ENCODE assay signal across 8 mouse cellular contexts in the genomic region with DNA sequence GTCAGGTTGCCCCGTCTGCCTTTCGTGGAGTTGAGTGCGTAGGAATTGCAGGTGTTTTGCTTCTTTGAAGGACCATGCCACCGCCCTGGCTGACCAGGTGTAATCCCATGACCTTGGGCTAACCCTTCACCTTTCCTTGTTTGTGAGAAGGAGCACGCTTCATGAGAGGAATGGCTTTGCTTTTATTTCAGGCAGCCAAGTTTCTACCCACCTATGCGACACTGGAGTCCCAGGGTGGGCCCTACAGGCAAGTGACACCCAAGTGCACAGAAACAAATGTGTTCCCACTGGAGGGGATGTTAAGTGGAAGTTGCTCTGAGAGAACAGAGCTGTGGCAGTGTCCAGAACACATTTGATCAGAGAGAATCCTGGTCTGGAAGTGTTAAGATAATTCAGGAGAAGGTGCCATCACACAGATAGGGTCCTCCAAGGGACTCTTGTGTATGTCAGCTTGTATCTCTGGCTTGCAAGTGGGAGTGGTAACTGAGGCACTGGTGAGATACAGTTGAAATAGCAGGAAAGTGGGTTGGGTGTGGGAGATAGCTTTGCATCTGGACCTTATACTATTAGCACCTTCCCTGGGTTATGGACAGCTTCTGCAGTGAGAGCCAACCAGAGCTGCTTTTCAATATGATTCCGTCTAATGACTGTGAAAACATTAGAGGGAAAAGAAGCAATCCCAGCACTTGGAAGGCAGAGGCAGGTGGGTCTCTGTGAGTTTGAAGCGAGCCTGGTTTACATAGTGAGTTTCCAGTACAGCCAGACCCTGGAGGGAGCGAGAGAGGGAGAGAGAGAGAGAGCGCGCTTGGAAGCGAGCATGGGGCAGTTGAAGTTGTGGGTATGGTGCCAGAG. TPM values are rescaled to one million over a fixed set of nuclear protein-coding genes. Genes with fewer than 3 reads are reported as not detected.
DNase-seq lines count a peak whose midpoint lies in the region; ATAC-seq and TF ChIP-seq lines count a peak whose summit lies in the region.

No protein-coding gene starts in this region.

- WGBS in lung, embryonic 14.5 days: 55% methylated on average over 12 of the region's 12 CpGs
- 60% methylated on average over 12 of the region's 12 CpGs for WGBS in forebrain, embryonic 11.5 days
- 55% methylated on average over 12 of the region's 12 CpGs for WGBS in limb, embryonic 14.5 days
- WGBS in olfactory bulb, adult 2 months: 56% methylated on average over 12 of the region's 12 CpGs

- peak overlapping the region; percentile 81 for H3K4me2 ChIP-seq in lung, embryonic 14.5 days
- H3K4me2 ChIP-seq in forebrain, embryonic 11.5 days (ENCODE audit: low read depth, low read length, severe bottlenecking): peak overlapping the region; percentile 76
- H3K4me2 ChIP-seq in limb, embryonic 14.5 days (replicated peaks; ENCODE audit: low read depth, low read length, severe bottlenecking): peak overlapping the region; percentile 85

- peak overlapping the region; percentile 61; the same call in 1 of the 2 replicates for H3K27ac ChIP-seq in lung, embryonic 14.5 days (ENCODE audit: low read depth)
- no peak overlapping the region for H3K27ac ChIP-seq in forebrain, embryonic 11.5 days (ENCODE audit: low read depth, low read length)
- no peak overlapping the region for H3K27ac ChIP-seq in limb, embryonic 14.5 days (replicated peaks; ENCODE audit: low read depth, low read length)
- H3K27ac ChIP-seq in olfactory bulb, adult 2 months (ENCODE audit: insufficient read depth, low read depth, low read length): no peak overlapping the region

- no peak; the same call in 1 of the 2 replicates for ATAC-seq in lung, embryonic 14.5 days (ENCODE audit: insufficient read depth)
- no peak for ATAC-seq in forebrain, embryonic 11.5 days (replicated peaks; ENCODE audit: low FRiP score)
- no peak for ATAC-seq in limb, embryonic 14.5 days (ENCODE audit: low FRiP score, low read depth)
- ATAC-seq in granulocyte monocyte progenitor cell, adult 5-6 weeks (replicated peaks; ENCODE audit: poor library complexity, severe bottlenecking): no peak

- H3K4me3 ChIP-seq in lung, embryonic 14.5 days (ENCODE audit: low read depth, low read length): peak overlapping the region; percentile 91
- peak overlapping the region; percentile 75 for H3K4me3 ChIP-seq in forebrain, embryonic 11.5 days (ENCODE audit: low read depth, low read length)
- peak overlapping the region; percentile 95 for H3K4me3 ChIP-seq in limb, embryonic 14.5 days (replicated peaks; ENCODE audit: low read length)
- H3K4me3 ChIP-seq in olfactory bulb, adult 2 months (ENCODE audit: insufficient read depth, low read depth, low read length): peak overlapping the region; percentile 96

- peaks cover 7% of the 10 kb centered on the region; the same call in 1 of the 2 replicates for H3K4me1 ChIP-seq in lung, embryonic 14.5 days (ENCODE audit: insufficient read depth)
- peaks cover 4% of the 10 kb centered on the region; the same call in 1 of the 2 replicates for H3K4me1 ChIP-seq in forebrain, embryonic 11.5 days (replicated peaks; ENCODE audit: control insufficient read depth, insufficient read depth, low read length)
- H3K4me1 ChIP-seq in limb, embryonic 14.5 days (ENCODE audit: control insufficient read depth, insufficient read depth, low read length): peaks cover 14% of the 10 kb centered on the region
- H3K4me1 ChIP-seq in olfactory bulb, adult 2 months (ENCODE audit: control insufficient read depth, insufficient read depth, low read length): peaks cover 7% of the 10 kb centered on the region

- TF ChIP-seq POLR2A in limb, embryonic 14.5 days (IDR thresholded peaks at IDR 0.05; ENCODE audit: borderline replicate concordance, extremely low read depth, insufficient read depth, insufficient read length): no peak
- no peak for TF ChIP-seq POLR2A in olfactory bulb, adult 2 months (IDR thresholded peaks at IDR 0.05; ENCODE audit: insufficient read depth, low read depth, low read length)

- no peaks in the 10 kb centered on the region for H3K27me3 ChIP-seq in lung, embryonic 14.5 days (ENCODE audit: insufficient read depth, low read length)
- H3K27me3 ChIP-seq in forebrain, embryonic 11.5 days (ENCODE audit: control insufficient read depth, insufficient read depth, low read length): no peaks in the 10 kb centered on the region
- no peaks in the 10 kb centered on the region for H3K27me3 ChIP-seq in limb, embryonic 14.5 days (ENCODE audit: control insufficient read depth, insufficient read depth, low read length)

- no peaks in the 10 kb centered on the region for H3K9me3 ChIP-seq in lung, embryonic 14.5 days (ENCODE audit: low read depth, low read length)
- H3K9me3 ChIP-seq in forebrain, embryonic 11.5 days (ENCODE audit: control insufficient read depth, low read length): no peaks in the 10 kb centered on the region
- no peaks in the 10 kb centered on the region for H3K9me3 ChIP-seq in limb, embryonic 14.5 days (ENCODE audit: control insufficient read depth, low read length)

- no peak for TF ChIP-seq CTCF in lung, embryonic 14.5 days (IDR thresholded peaks at IDR 0.05; ENCODE audit: low read depth)
- TF ChIP-seq CTCF in olfactory bulb, adult 2 months (IDR thresholded peaks at IDR 0.05; ENCODE audit: insufficient read depth, low read depth, low read length): no peak

- H3K36me3 ChIP-seq in lung, embryonic 14.5 days (ENCODE audit: insufficient read depth): peaks cover 25% of the 10 kb centered on the region
- peaks cover 3% of the 10 kb centered on the region; the same call in 1 of the 2 replicates for H3K36me3 ChIP-seq in forebrain, embryonic 11.5 days (ENCODE audit: control insufficient read depth, insufficient read depth, low read length)
- H3K36me3 ChIP-seq in limb, embryonic 14.5 days (ENCODE audit: control insufficient read depth, insufficient read depth, low read length): peaks cover 20% of the 10 kb centered on the region

- H3K9ac ChIP-seq in lung, embryonic 14.5 days: peak overlapping the region; percentile 87
- peak overlapping the region; percentile 79 for H3K9ac ChIP-seq in forebrain, embryonic 11.5 days (ENCODE audit: low read length)
- H3K9ac ChIP-seq in limb, embryonic 14.5 days (ENCODE audit: low read depth, low read length, severe bottlenecking): peak overlapping the region; percentile 86

- no peak for DNase-seq in lung, embryonic 14.5 days
- no peak for DNase-seq in lung, postnatal 10 days
- no peak for DNase-seq in forebrain, embryonic 11.5 days (ENCODE audit: low spot score)
- no peak for DNase-seq in limb, embryonic 14.5 days (ENCODE audit: low spot score)
- DNase-seq in ovary, postnatal 14 days (ENCODE audit: low spot score): no peak
- no peak for DNase-seq in right cerebral cortex, postnatal 4 days

RNA-seq across cellular contexts. Expression of a gene that starts 9.9 kb away (rescaled TPM):
- polyA plus RNA-seq in lung, embryonic 14.5 days (2014; fragmentation: Nextera tagmentation; extraction: Ambion mirVana): 50.6 and 57.7 TPM in 2 replicates
- polyA plus RNA-seq in forebrain, embryonic 11.5 days (2014; fragmentation: Nextera tagmentation; extraction: Ambion mirVana): 70.9 and 75.3 TPM in 2 replicates
- 49.2 and 61.0 TPM in 2 replicates for polyA plus RNA-seq in limb, embryonic 14.5 days (2012; rRNA removed)
- polyA plus RNA-seq in limb, embryonic 14.5 days (2014; fragmentation: Nextera tagmentation; extraction: Ambion mirVana): 67.8 and 68.6 TPM in 2 replicates
- polyA plus RNA-seq in olfactory bulb, adult 2 months (2012; ENCODE audit: insufficient read depth, insufficient read length, low replicate concordance, missing spikeins): not detected in 2 replicates
- total RNA-seq in granulocyte monocyte progenitor cell, adult 5-6 weeks (2014; fragmentation: Nextera tagmentation): 14.0 and 17.5 TPM in 2 replicates
- 4.2 and 7.1 TPM in 2 replicates for total RNA-seq in granulocyte monocyte progenitor cell, adult 5-6 weeks (2017)

RNA-seq across cellular contexts. Expression of a gene that starts 14.5 kb away (rescaled TPM):
- polyA plus RNA-seq in lung, embryonic 14.5 days (2014; fragmentation: Nextera tagmentation; extraction: Ambion mirVana): 4.2 and 4.3 TPM in 2 replicates
- 0.21 and 0.39 TPM in 2 replicates for polyA plus RNA-seq in forebrain, embryonic 11.5 days (2014; fragmentation: Nextera tagmentation; extraction: Ambion mirVana)
- 6.3 and 8.0 TPM in 2 replicates for polyA plus RNA-seq in limb, embryonic 14.5 days (2012; rRNA removed)
- 3.6 and 4.3 TPM in 2 replicates for polyA plus RNA-seq in limb, embryonic 14.5 days (2014; fragmentation: Nextera tagmentation; extraction: Ambion mirVana)
- not detected in 2 replicates for polyA plus RNA-seq in olfactory bulb, adult 2 months (2012; ENCODE audit: insufficient read depth, insufficient read length, low replicate concordance, missing spikeins)
- total RNA-seq in granulocyte monocyte progenitor cell, adult 5-6 weeks (2014; fragmentation: Nextera tagmentation): not detected in 2 replicates
- not detected in 2 replicates for total RNA-seq in granulocyte monocyte progenitor cell, adult 5-6 weeks (2017)

RNA-seq across cellular contexts. Expression of a gene that starts 31.8 kb away (rescaled TPM):
- polyA plus RNA-seq in lung, embryonic 14.5 days (2014; fragmentation: Nextera tagmentation; extraction: Ambion mirVana): 7.8 and 9.8 TPM in 2 replicates
- 1.2 and 1.8 TPM in 2 replicates for polyA plus RNA-seq in forebrain, embryonic 11.5 days (2014; fragmentation: Nextera tagmentation; extraction: Ambion mirVana)
- polyA plus RNA-seq in limb, embryonic 14.5 days (2012; rRNA removed): 2.5 and 3.1 TPM in 2 replicates
- 2.7 and 4.0 TPM in 2 replicates for polyA plus RNA-seq in limb, embryonic 14.5 days (2014; fragmentation: Nextera tagmentation; extraction: Ambion mirVana)
- not detected in 2 replicates for polyA plus RNA-seq in olfactory bulb, adult 2 months (2012; ENCODE audit: insufficient read depth, insufficient read length, low replicate concordance, missing spikeins)
- 16.9 and 30.9 TPM in 2 replicates for total RNA-seq in granulocyte monocyte progenitor cell, adult 5-6 weeks (2014; fragmentation: Nextera tagmentation)
- 16.6 and 20.2 TPM in 2 replicates for total RNA-seq in granulocyte monocyte progenitor cell, adult 5-6 weeks (2017)

RNA-seq across cellular contexts. Expression of a gene that starts 40.5 kb away (rescaled TPM):
- 124 and 130 TPM in 2 replicates for polyA plus RNA-seq in lung, embryonic 14.5 days (2014; fragmentation: Nextera tagmentation; extraction: Ambion mirVana)
- polyA plus RNA-seq in forebrain, embryonic 11.5 days (2014; fragmentation: Nextera tagmentation; extraction: Ambion mirVana): 56.7 and 65.2 TPM in 2 replicates
- polyA plus RNA-seq in limb, embryonic 14.5 days (2012; rRNA removed): 92.3 and 105 TPM in 2 replicates
- polyA plus RNA-seq in limb, embryonic 14.5 days (2014; fragmentation: Nextera tagmentation; extraction: Ambion mirVana): 190 and 216 TPM in 2 replicates
- polyA plus RNA-seq in olfactory bulb, adult 2 months (2012; ENCODE audit: insufficient read depth, insufficient read length, low replicate concordance, missing spikeins): not detected in 2 replicates
- total RNA-seq in granulocyte monocyte progenitor cell, adult 5-6 weeks (2014; fragmentation: Nextera tagmentation): 79.1 and 109 TPM in 2 replicates
- total RNA-seq in granulocyte monocyte progenitor cell, adult 5-6 weeks (2017): 45.2 and 47.7 TPM in 2 replicates

RNA-seq across cellular contexts. Expression of a gene that starts 54.1 kb away (rescaled TPM):
- 7.5 and 8.7 TPM in 2 replicates for polyA plus RNA-seq in lung, embryonic 14.5 days (2014; fragmentation: Nextera tagmentation; extraction: Ambion mirVana)
- polyA plus RNA-seq in forebrain, embryonic 11.5 days (2014; fragmentation: Nextera tagmentation; extraction: Ambion mirVana): 1.1 and 1.9 TPM in 2 replicates
- 37.6 and 38.8 TPM in 2 replicates for polyA plus RNA-seq in limb, embryonic 14.5 days (2012; rRNA removed)
- polyA plus RNA-seq in limb, embryonic 14.5 days (2014; fragmentation: Nextera tagmentation; extraction: Ambion mirVana): 62.4 and 65.9 TPM in 2 replicates
- not detected in 2 replicates for polyA plus RNA-seq in olfactory bulb, adult 2 months (2012; ENCODE audit: insufficient read depth, insufficient read length, low replicate concordance, missing spikeins)
- total RNA-seq in granulocyte monocyte progenitor cell, adult 5-6 weeks (2014; fragmentation: Nextera tagmentation): 1.4 and 2.2 TPM in 2 replicates
- total RNA-seq in granulocyte monocyte progenitor cell, adult 5-6 weeks (2017): 0.52 and 2.7 TPM in 2 replicates

Comparison
In these comparisons a context has a peak if more than half of its experiments do, and no peak if none do; other contexts are left out.
1. RNA of a gene that starts 9.9 kb away (polyA plus RNA-seq): 70.9 to 75.3 TPM in forebrain, embryonic 11.5 days, 49.2 to 68.6 TPM in limb, embryonic 14.5 days and 50.6 to 57.7 TPM in lung, embryonic 14.5 days; not detected in olfactory bulb, adult 2 months; every median in the first group is over 10 times any median in the second.
2. Peak in every context shown above with its lines, with median percentiles within 50 percentile points of each other: H3K4me2 ChIP-seq, H3K4me3 ChIP-seq and H3K9ac ChIP-seq.